Mouse (Mus musculus): ENCODE results near the gene Plek. TPM values are rescaled to one million over a fixed set of nuclear protein-coding genes. Genes with fewer than 3 reads are reported as not detected.

Plek gene
- polyA plus RNA-seq, 1 experiment = 0.36 TPM

DNA sequence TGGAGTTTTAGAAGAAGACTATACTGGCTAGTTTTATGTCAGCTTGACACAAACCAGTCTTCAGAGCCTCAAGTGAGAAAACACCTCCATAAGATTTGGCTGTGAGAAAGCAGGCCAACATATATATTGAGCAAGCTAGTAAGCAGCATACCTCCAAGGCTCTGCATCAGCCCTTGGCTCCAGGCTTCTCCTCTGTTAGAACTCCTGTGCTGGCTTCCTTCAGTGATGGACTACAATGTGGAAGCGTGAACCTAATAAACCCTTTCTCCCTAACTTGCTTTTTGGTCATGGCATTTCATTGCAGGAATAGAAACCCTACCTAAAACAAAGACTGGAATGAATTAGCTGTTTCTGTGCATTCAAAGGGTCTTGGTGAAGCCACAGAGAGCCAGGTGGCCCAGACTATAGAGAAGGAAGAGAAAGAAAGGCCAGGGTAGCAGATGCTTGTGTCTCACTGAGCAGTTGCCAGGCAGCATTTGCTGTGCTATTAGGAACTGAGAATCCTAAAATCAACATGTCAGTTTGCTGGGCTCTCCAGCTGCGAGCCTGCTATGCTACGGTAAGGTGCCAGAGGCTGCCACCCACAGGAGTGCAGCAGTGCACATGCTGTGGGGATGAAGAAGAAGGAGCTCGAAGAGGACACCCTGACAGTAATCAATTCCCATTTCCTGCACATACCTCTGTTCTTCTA lies 110.9 kb downstream of the Plek start:
- no peaks in the 10 kb centered on the region for H3K27me3 ChIP-seq (ENCODE audit: control insufficient read depth, insufficient read depth, insufficient read length)
- no peak overlapping the region for H3ac ChIP-seq (ENCODE audit: control insufficient read depth, insufficient read length, low read depth)
- no peaks in the 10 kb centered on the region for H3K79me2 ChIP-seq (ENCODE audit: control insufficient read depth, insufficient read depth)
- TF ChIP-seq USF1 (IDR thresholded peaks at IDR 0.05; ENCODE audit: low read depth) = no peak
- no peaks in the 10 kb centered on the region for H3K79me3 ChIP-seq (ENCODE audit: low read depth)
- H3K36me3 ChIP-seq (ENCODE audit: control insufficient read depth, insufficient read depth) = no peaks in the 10 kb centered on the region
- H3K4me3 ChIP-seq (ENCODE audit: insufficient read depth, poor library complexity, severe bottlenecking) = no peak overlapping the region

GRCm38 (mm10) chr11:16935577-16936236 lies 116.5 kb downstream of the Plek start:
- no peaks in the 10 kb centered on the region for H3K27me3 ChIP-seq (ENCODE audit: control insufficient read depth, insufficient read depth, insufficient read length)
- no peak for TF ChIP-seq MAX (IDR thresholded peaks at IDR 0.05)
- TF ChIP-seq MYOG (IDR thresholded peaks at IDR 0.05; ENCODE audit: control insufficient read depth, extremely low read depth, insufficient read length) = no peak
- TF ChIP-seq FOSL1 (IDR thresholded peaks at IDR 0.05; ENCODE audit: insufficient read depth, low read length, poor library complexity, severe bottlenecking) = no peak
- TF ChIP-seq CEBPB (IDR thresholded peaks at IDR 0.05; ENCODE audit: low read depth) = no peak
- TF ChIP-seq MYOD1 (IDR thresholded peaks at IDR 0.05; ENCODE audit: control insufficient read depth, insufficient read length, low read depth) = no peak
- TF ChIP-seq CTCF (IDR thresholded peaks at IDR 0.05; ENCODE audit: control insufficient read depth, insufficient read depth, insufficient read length) = no peak
- no peak for TF ChIP-seq USF1 (IDR thresholded peaks at IDR 0.05; ENCODE audit: low read depth)
- no peaks in the 10 kb centered on the region for H3K36me3 ChIP-seq (ENCODE audit: control insufficient read depth, insufficient read depth)
- no peaks in the 10 kb centered on the region for H3K79me3 ChIP-seq (ENCODE audit: low read depth)
- no peak overlapping the region for H3ac ChIP-seq (ENCODE audit: control insufficient read depth, insufficient read length, low read depth)
- H3K79me2 ChIP-seq (ENCODE audit: control insufficient read depth, insufficient read depth) = no peaks in the 10 kb centered on the region
- no peak overlapping the region for H3K4me3 ChIP-seq (ENCODE audit: insufficient read depth, poor library complexity, severe bottlenecking)

GRCm38 (mm10) chr11:16932159-16932558 lies 120.0 kb downstream of the Plek start:
- H3K36me3 ChIP-seq (ENCODE audit: control insufficient read depth, insufficient read depth) = no peaks in the 10 kb centered on the region
- H3K4me3 ChIP-seq (ENCODE audit: insufficient read depth, poor library complexity, severe bottlenecking) = no peak overlapping the region
- no peaks in the 10 kb centered on the region for H3K79me3 ChIP-seq (ENCODE audit: low read depth)
- H3K27me3 ChIP-seq (ENCODE audit: control insufficient read depth, insufficient read depth, insufficient read length) = no peaks in the 10 kb centered on the region
- no peaks in the 10 kb centered on the region for H3K79me2 ChIP-seq (ENCODE audit: control insufficient read depth, insufficient read depth)
- TF ChIP-seq FOSL1 (IDR thresholded peaks at IDR 0.05; ENCODE audit: insufficient read depth, low read length, poor library complexity, severe bottlenecking) (no peak), CTCF (IDR thresholded peaks at IDR 0.05; ENCODE audit: control insufficient read depth, insufficient read depth, insufficient read length) (no peak), MYOD1 (IDR thresholded peaks at IDR 0.05; ENCODE audit: control insufficient read depth, insufficient read length, low read depth) (no peak), CEBPB (IDR thresholded peaks at IDR 0.05; ENCODE audit: low read depth) (no peak), USF1 (IDR thresholded peaks at IDR 0.05; ENCODE audit: low read depth) (no peak), MAX (IDR thresholded peaks at IDR 0.05) (no peak), MYOG (IDR thresholded peaks at IDR 0.05; ENCODE audit: control insufficient read depth, extremely low read depth, insufficient read length) (no peak)
- no peak overlapping the region for H3ac ChIP-seq (ENCODE audit: control insufficient read depth, insufficient read length, low read depth)

Other genes with a start within 250 kb of the Plek start
- gene Fbxo48, start 101.0 kb downstream of the Plek start, polyA plus RNA-seq (2012; fragmentation: generic; extraction: Trizol) = 0.69 TPM
- gene Cnrip1, start 795 bp downstream of the Plek start, polyA plus RNA-seq (2012; fragmentation: generic; extraction: Trizol) = 0.28 TPM
- gene Ppp3r1, start 106.9 kb upstream of the Plek start, polyA plus RNA-seq (2012; fragmentation: generic; extraction: Trizol) = 34.6 TPM
- gene Wdr92, start 129.7 kb upstream of the Plek start, polyA plus RNA-seq (2012; fragmentation: generic; extraction: Trizol) = 13.6 TPM
- gene Pno1, start 159.2 kb upstream of the Plek start, polyA plus RNA-seq (2012; fragmentation: generic; extraction: Trizol) = 48.5 TPM
- 13.9 TPM for gene C1d, start 205.2 kb upstream of the Plek start, polyA plus RNA-seq (2012; fragmentation: generic; extraction: Trizol)